Mouse (Mus musculus) lung, postnatal 0 days (tissue): ENCODE measurements around the gene Olfr129.

Source experiments
- CTCF ChIP-seq: IDR thresholded peaks from 2 replicates; pipeline ENCODE4 v1.5.1; 2016; ENCODE audit warnings: antibody characterized with exemption, mild to moderate bottlenecking
- EP300 ChIP-seq: IDR thresholded peaks from 2 replicates; pipeline ENCODE4 v1.6.1; 2016; ENCODE audit warnings: antibody characterized with exemption, mild to moderate bottlenecking, control low read depth

DNA sequence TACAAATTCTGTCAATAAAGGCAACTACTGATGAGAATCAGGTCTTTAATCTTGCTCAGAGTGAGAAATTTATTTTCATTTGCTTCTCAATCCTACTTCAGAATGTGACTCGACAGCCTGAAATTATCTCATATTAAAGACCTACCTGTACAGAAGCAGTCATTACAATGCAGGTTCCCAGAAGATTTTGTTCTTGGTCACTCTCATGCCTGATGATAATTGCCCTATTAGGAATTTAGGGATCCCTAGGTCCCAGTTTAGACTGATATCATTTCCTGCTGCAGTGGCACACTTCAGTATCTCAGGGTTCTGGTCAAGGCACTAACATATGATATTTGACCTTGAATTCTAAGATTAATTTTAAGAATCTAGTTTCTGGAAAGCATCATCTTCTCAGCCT lies 3.7 kb upstream of the Olfr129 start, which contains the start of gene Olfr130:
- TF ChIP-seq CTCF (no peak), EP300 (no peak)
